Mouse (Mus musculus): Measurements from ENCODE around the gene Ttc39b. TPM values are rescaled to one million over a fixed set of nuclear protein-coding genes. Genes with fewer than 3 reads are reported as not detected.
A peak's percentile ranks its signal among the peaks of the same experiment; 100 is the strongest.

Gene Ttc39b
- polyA plus RNA-seq, 1 experiment from 2014 or later = 14.9 TPM

DNA sequence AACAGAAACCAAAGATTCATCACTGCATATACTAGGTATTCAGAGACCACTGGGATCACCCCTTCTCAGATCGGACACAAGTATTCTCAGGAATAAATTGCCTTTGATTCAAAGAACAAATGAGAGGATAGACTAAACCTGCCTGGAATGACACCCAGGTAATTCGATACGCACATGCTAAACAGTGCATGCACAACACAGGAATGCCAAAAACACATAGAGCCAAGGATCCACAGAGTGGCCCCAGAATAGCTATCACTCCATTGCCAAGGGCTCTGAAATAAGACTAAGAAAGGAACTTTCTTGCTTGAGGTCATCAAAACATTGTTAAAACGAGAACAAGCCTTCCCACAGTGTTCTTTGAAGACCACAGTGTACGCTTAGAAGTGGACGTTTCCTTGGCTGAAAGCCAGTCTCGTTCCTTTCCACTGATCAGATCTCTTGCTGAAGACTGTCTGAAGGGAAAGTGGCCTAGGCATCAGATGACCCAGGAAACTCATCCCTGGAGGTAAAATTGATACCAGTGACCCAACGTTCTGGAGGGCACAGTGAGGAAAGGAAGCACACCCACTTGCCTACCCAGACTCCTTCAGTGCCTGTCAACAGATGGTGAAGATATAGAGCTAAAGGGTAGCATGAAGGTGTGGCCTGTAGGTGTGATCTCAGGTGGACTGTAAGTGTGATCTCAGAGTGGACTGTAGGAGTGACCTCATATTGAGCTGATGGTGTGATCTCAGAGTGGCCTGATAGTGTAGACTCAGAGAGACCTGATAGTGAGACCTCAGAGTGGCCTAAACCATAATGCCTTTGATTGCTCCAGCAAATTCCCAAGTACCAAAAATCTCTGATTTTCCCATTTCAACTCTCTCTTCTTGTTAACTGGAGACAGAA is 141.6 kb downstream of the Ttc39b start:
- H3K9ac ChIP-seq (ENCODE audit: low read length) = no peak overlapping the region

DNA sequence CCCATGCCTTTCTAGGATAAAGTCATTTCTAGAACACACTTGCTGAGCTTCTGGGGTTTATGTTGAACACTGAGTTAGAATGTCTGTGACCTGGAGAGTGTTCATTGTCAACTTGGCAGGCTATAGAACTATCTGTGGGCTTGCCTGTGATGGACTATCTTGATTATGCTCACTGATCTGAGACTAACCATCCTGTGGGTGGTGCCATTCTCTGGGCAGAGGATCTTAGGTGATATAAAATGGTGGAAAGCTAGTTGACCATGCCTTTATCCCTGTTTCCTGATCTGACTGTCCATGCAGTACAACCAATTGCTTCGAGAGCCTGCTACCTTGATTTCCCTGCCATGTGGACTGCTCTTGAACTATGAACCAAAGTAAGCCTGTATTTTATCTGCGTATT is 146.6 kb downstream of the Ttc39b start:
- Histone ChIP-seq H3K4me2 (ENCODE audit: low read length) (no peak overlapping the region), H3K9ac (ENCODE audit: low read length) (no peak overlapping the region), H3K9me3 (replicated peaks; ENCODE audit: control insufficient read depth, low read length) (no peaks in the 10 kb centered on the region), H3K4me1 (ENCODE audit: control insufficient read depth, insufficient read depth, low read length) (no peaks in the 10 kb centered on the region), H3K36me3 (ENCODE audit: control insufficient read depth, insufficient read depth, low read length) (no peaks in the 10 kb centered on the region), H3K27me3 (replicated peaks; ENCODE audit: control insufficient read depth, insufficient read depth, low read length) (no peaks in the 10 kb centered on the region), H3K4me3 (ENCODE audit: low read depth, low read length) (no peak overlapping the region), H3K27ac (ENCODE audit: low read depth, low read length) (no peak overlapping the region)
- ATAC-seq (no peak), DNase-seq (ENCODE audit: low spot score) (no peak)
- 96% methylated on average over 2 of the region's 2 CpGs for WGBS

More for the DNA sequence above, 141.6 kb downstream of the Ttc39b start:
- H3K4me2 ChIP-seq (ENCODE audit: low read length) = no peak overlapping the region
- ATAC-seq (peak; percentile 10; the same call in 1 of the 2 replicates), DNase-seq (ENCODE audit: low spot score) (peak; percentile 22)
- H3K36me3 ChIP-seq (ENCODE audit: control insufficient read depth, insufficient read depth, low read length) = no peaks in the 10 kb centered on the region
- no peak overlapping the region; the same call in 1 of the 2 replicates for H3K27ac ChIP-seq (ENCODE audit: low read depth, low read length)
- H3K4me1 ChIP-seq (ENCODE audit: control insufficient read depth, insufficient read depth, low read length) = peaks cover 5% of the 10 kb centered on the region; the same call in 1 of the 2 replicates
- H3K9me3 ChIP-seq (replicated peaks; ENCODE audit: control insufficient read depth, low read length) = no peaks in the 10 kb centered on the region
- 47% methylated on average over 8 of the region's 8 CpGs for WGBS
- H3K4me3 ChIP-seq (ENCODE audit: low read depth, low read length) = no peak overlapping the region
- no peaks in the 10 kb centered on the region for H3K27me3 ChIP-seq (replicated peaks; ENCODE audit: control insufficient read depth, insufficient read depth, low read length)

DNA sequence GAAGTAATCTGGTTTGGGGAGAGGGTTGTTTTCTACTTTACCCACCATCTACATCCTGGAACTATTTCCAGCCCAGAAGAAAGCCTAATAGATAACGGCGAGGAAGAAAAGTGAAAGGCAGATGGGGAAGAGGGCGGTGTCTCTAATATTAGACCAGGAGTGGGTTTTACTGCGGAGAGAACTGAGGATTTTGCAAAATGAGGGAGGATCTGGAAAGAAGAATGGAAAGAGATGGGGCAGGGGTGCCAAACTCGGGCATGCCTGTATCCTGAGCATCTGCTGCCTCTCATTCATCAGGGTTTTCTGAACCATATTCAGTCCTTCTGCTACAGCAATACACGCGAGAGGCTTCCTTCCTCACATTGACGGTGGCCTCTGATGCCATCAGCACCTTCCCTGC is 149.1 kb downstream of the Ttc39b start:
- 78% methylated on average over 8 of the region's 8 CpGs for WGBS
- no peak for ATAC-seq
- peak; percentile 14 for DNase-seq (ENCODE audit: low spot score)

DNA sequence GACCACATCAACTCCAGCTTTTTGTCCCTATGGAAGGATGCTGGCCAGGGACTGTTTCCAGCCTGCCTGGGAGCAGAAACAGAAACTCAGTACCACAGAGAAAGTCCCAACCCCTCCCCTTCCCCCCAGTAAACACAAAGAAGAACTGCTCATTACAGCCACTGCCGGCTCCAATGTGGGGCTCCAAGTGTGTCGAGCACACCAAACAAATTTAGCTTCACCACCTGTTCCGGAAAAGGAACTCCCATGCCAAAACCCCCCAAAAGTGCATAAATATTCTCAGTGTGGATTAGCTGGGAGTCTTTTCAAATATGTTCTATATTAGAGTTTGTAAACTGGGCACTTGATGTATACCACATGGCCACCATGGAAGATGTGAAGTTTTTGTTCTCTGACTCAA is 151.8 kb downstream of the Ttc39b start:
- Histone ChIP-seq H3K36me3 (ENCODE audit: control insufficient read depth, insufficient read depth, low read length) (no peaks in the 10 kb centered on the region), H3K4me1 (ENCODE audit: control insufficient read depth, insufficient read depth, low read length) (peaks cover 4% of the 10 kb centered on the region; the same call in 1 of the 2 replicates), H3K4me3 (ENCODE audit: low read depth, low read length) (no peak overlapping the region), H3K4me2 (ENCODE audit: low read length) (no peak overlapping the region), H3K9me3 (replicated peaks; ENCODE audit: control insufficient read depth, low read length) (no peaks in the 10 kb centered on the region), H3K27ac (ENCODE audit: low read depth, low read length) (no peak overlapping the region; the same call in 1 of the 2 replicates), H3K9ac (ENCODE audit: low read length) (no peak overlapping the region), H3K27me3 (replicated peaks; ENCODE audit: control insufficient read depth, insufficient read depth, low read length) (no peaks in the 10 kb centered on the region)
- ATAC-seq = peak; percentile 37; the same call in 1 of the 2 replicates
- DNase-seq (ENCODE audit: low spot score) = peak; percentile 71
- WGBS = 41% methylated on average over 3 of the region's 3 CpGs

More for the DNA sequence above, 149.1 kb downstream of the Ttc39b start:
- H3K4me3 ChIP-seq (ENCODE audit: low read depth, low read length) = no peak overlapping the region
- no peak overlapping the region for H3K4me2 ChIP-seq (ENCODE audit: low read length)
- no peak overlapping the region for H3K27ac ChIP-seq (ENCODE audit: low read depth, low read length)
- H3K9ac ChIP-seq (ENCODE audit: low read length) = no peak overlapping the region
- no peaks in the 10 kb centered on the region for H3K36me3 ChIP-seq (ENCODE audit: control insufficient read depth, insufficient read depth, low read length)
- 0 out of 2 replicates have a peak, but pooled peaks cover 2% of the 10 kb centered on the region for H3K4me1 ChIP-seq (ENCODE audit: control insufficient read depth, insufficient read depth, low read length)
- no peaks in the 10 kb centered on the region for H3K9me3 ChIP-seq (replicated peaks; ENCODE audit: control insufficient read depth, low read length)
- no peaks in the 10 kb centered on the region for H3K27me3 ChIP-seq (replicated peaks; ENCODE audit: control insufficient read depth, insufficient read depth, low read length)

DNA sequence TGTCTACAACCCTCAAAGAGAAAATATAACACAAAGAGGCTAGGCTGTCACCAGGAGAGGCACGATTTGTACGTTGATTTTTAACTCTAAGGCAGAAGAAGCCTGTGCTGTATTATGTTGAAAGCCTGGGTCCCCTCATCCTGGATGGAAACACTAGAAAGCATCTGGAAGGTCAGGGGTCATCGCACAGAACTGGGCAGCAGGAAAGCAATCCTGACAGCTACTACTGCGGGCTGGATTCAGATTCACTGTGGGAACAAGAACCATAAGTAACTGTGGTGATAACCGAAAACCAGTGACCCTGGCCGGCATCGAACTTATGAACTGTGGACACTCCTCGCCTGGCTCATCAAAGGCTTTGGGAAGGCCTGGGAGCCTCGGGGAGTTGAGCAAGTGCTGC is 153.3 kb downstream of the Ttc39b start:
- Histone ChIP-seq H3K4me2 (ENCODE audit: low read length) (no peak overlapping the region), H3K4me1 (ENCODE audit: control insufficient read depth, insufficient read depth, low read length) (peaks cover 10% of the 10 kb centered on the region), H3K27me3 (replicated peaks; ENCODE audit: control insufficient read depth, insufficient read depth, low read length) (no peaks in the 10 kb centered on the region), H3K9me3 (replicated peaks; ENCODE audit: control insufficient read depth, low read length) (no peaks in the 10 kb centered on the region), H3K36me3 (ENCODE audit: control insufficient read depth, insufficient read depth, low read length) (no peaks in the 10 kb centered on the region), H3K9ac (ENCODE audit: low read length) (no peak overlapping the region), H3K27ac (ENCODE audit: low read depth, low read length) (no peak overlapping the region), H3K4me3 (ENCODE audit: low read depth, low read length) (no peak overlapping the region)
- no peak for DNase-seq (ENCODE audit: low spot score)
- no peak for ATAC-seq
- 77% methylated on average over 9 of the region's 9 CpGs for WGBS

Other genes with a start within 250 kb of the Ttc39b start
- gene Snapc3, start 93.5 kb upstream of the Ttc39b start, polyA plus RNA-seq (2014; fragmentation: Nextera tagmentation; extraction: Ambion mirVana) = 90.0 and 101 TPM in 2 replicates
- gene Psip1, start 162.2 kb upstream of the Ttc39b start, polyA plus RNA-seq (2014; fragmentation: Nextera tagmentation; extraction: Ambion mirVana) = 299 and 320 TPM in 2 replicates
- gene Ccdc171, start 201.3 kb upstream of the Ttc39b start, polyA plus RNA-seq (2014; fragmentation: Nextera tagmentation; extraction: Ambion mirVana) = 3.8 and 6.1 TPM in 2 replicates

Data from forebrain, embryonic 14.5 days (tissue).